In genomic region chr4:127060585-127061290, GRCm38 (mm10) we compare ENCODE assay signal across 8 mouse cellular contexts. TPM values are rescaled to one million over a fixed set of nuclear protein-coding genes. Genes with fewer than 3 reads are reported as not detected.
DNase-seq lines count a peak whose midpoint lies in the region; ATAC-seq lines count a peak whose summit lies in the region.

Gene Zmym1, minus strand, starts transcription at chr4:127061152.

- peak within 1 kb of the TSS; percentile 84 for H3K4me2 ChIP-seq in hindbrain, embryonic 13.5 days

- peak; percentile 95 for DNase-seq in NIH3T3 (ENCODE audit: low read depth)
- DNase-seq in cerebellum, postnatal 10 days, result peak; percentile 95 to 97
- DNase-seq in frontal cortex, postnatal 14 days (ENCODE audit: low spot score in 2 of 2), result peak; percentile 69 to 85
- peak; percentile 86 to 88 for DNase-seq in layer of hippocampus, postnatal 36 days
- peak; percentile 94 for DNase-seq in lung, postnatal 36 days
- DNase-seq in retina, postnatal 1 day, result peak; percentile 93
- DNase-seq in urinary bladder, adult 18-20 months (ENCODE audit: low spot score in 2 of 2), result peak; percentile 83 to 85

- WGBS in hindbrain, embryonic 13.5 days, result under 1% methylated on average over 38 of the region's 38 CpGs

- no peaks in the 10 kb centered on the region for H3K9me3 ChIP-seq in hindbrain, embryonic 13.5 days

- H3K4me1 ChIP-seq in hindbrain, embryonic 13.5 days (replicated peaks), result peaks cover 16% of the 10 kb centered on the region

- H3K36me3 ChIP-seq in hindbrain, embryonic 13.5 days, result peaks cover 19% of the 10 kb centered on the region

- H3K9ac ChIP-seq in hindbrain, embryonic 13.5 days, result peak within 1 kb of the TSS; percentile 83

- peak within 1 kb of the TSS; percentile 80 for H3K4me3 ChIP-seq in hindbrain, embryonic 13.5 days

- peak within 1 kb of the TSS; percentile 50 for H3K27ac ChIP-seq in hindbrain, embryonic 13.5 days

- H3K27me3 ChIP-seq in hindbrain, embryonic 13.5 days, result no peaks in the 10 kb centered on the region

- ATAC-seq in hindbrain, embryonic 13.5 days (ENCODE audit: low FRiP score), result peak; percentile 86

RNA-seq across cellular contexts. Expression of gene Zmym1, which starts in this region (rescaled TPM):
- polyA plus RNA-seq in hindbrain, embryonic 13.5 days (2015; fragmentation: Nextera tagmentation; extraction: Ambion mirVana), result 21.2 and 24.4 TPM in 2 replicates
- total RNA-seq in layer of hippocampus, postnatal 36 days (2021), result 10 to 100 TPM; 13.6 to 14.1 TPM

Comparison
In these comparisons a context has a peak if more than half of its experiments do, and no peak if none do; other contexts are left out.
1. Peak in every context shown above with its lines: DNase-seq, ATAC-seq, H3K4me3 ChIP-seq and H3K27ac ChIP-seq.